12 mouse cellular contexts compared by ENCODE assay signal in the genomic region with DNA sequence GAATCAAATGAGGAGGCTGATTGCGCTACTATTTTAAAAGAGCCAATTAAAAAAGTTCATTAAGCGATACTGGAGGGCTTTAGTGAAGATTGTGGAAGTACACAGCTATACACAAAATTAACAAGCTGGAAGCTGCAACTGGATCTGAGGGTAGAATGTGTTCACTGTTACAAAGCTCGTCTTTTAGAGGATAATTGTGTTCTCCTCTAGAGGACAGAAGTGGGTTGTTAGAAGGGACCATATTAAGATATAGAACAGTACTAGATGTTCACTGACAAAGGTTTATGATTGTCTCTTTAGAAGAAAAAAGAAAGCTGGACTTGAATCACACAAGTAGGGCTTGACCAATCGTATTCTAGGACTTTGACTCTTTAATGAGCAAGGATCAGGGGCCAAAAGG.
"Had no signal": no experiment of that assay in that cellular context is flagged by ENCODE, and none has a peak within 500 bp of the region (broad histone marks: within the 10 kb centered on the region; RNA-seq: fewer than 3 reads in every experiment).

No protein-coding gene starts in this region.

- H3K9ac ChIP-seq: limb, embryonic 15.5 days; liver, embryonic 14.5 days; midbrain, embryonic 12.5 days; neural tube, embryonic 15.5 days had no signal

- H3K4me1 ChIP-seq: midbrain, embryonic 12.5 days; neural tube, embryonic 15.5 days had no signal

- H3K4me3 ChIP-seq: limb, embryonic 15.5 days; midbrain, embryonic 12.5 days; myocyte; neural tube, embryonic 15.5 days had no signal

- H3K36me3 ChIP-seq: limb, embryonic 15.5 days; midbrain, embryonic 12.5 days; neural tube, embryonic 15.5 days had no signal

- H3K4me2 ChIP-seq: limb, embryonic 15.5 days; midbrain, embryonic 12.5 days; neural tube, embryonic 15.5 days had no signal

- H3K27ac ChIP-seq: limb, embryonic 15.5 days; liver, embryonic 14.5 days; midbrain, embryonic 12.5 days; neural tube, embryonic 15.5 days had no signal

- H3K9me3 ChIP-seq: limb, embryonic 15.5 days; midbrain, embryonic 12.5 days; neural tube, embryonic 15.5 days had no signal

- DNase-seq: kidney, postnatal 10 days; kidney, postnatal 4 days; lung, adult 18-20 months; right cerebral cortex, adult 18-20 months; right cerebral cortex, postnatal 25 days; thymus, adult 18-20 months; thymus, postnatal 14 days had no signal

- H3K27me3 ChIP-seq: limb, embryonic 15.5 days; neural tube, embryonic 15.5 days had no signal
